Mouse (Mus musculus): ENCODE data around the gene 1110059E24Rik. TPM values are rescaled to one million over a fixed set of nuclear protein-coding genes. Genes with fewer than 3 reads are reported as not detected.

Gene 1110059E24Rik
- 17.6 and 19.6 TPM in 2 replicates for polyA plus RNA-seq (2016; fragmentation: Nextera tagmentation; extraction: Ambion mirVana)

DNA sequence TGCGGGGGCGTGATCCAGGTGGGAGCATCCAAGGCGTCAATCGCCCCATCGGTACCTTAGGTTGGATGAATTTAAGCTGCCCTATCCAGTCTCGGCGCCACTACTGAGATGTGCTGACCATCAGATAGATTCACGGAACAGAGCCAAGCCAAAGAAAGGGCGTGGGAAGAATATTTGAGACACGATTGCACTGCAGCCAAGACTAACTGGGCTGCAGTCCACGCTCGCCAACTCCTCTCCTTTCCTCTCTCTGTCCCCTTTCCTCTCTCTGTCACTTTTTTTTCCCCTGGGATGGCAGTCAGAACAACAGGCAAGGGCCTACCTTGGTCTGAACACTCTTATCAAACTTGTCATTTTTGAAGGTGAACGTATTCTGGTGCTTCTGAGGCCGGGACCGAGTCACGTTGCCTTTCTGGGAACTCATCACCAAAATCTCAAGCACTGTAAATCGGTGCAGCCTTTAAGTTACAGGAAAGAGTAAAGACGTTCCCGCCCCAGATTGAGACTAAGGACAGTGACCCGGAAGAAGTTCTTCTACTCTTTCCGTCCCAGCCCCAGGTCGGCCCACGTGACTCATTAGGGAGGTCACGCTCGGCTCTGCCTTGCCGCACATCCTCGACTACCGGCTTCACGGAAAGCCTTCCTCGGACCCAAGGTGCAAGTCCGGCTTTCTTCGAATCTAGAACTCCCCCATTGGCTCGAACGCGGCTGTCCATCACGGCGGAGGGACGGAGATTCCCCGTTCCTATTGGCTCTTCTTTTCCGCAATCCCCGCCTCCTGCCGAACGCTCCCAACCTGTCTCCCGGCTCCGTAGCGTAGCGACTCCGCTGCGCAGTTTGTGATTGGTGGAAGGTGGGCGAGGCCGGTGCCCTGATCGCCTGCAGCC, at the start of gene 1110059E24Rik:
1110059E24Rik (minus strand) TSS at position 692 of the 887 bp plus-strand sequence.
- peaks cover 40% of the 10 kb centered on the region for H3K4me1 ChIP-seq
- H3K36me3 ChIP-seq = no peaks in the 10 kb centered on the region
- peak within 1 kb of the TSS; percentile 96 for H3K4me2 ChIP-seq
- peak within 1 kb of the TSS; percentile 89 for H3K4me3 ChIP-seq
- H3K27me3 ChIP-seq (replicated peaks) = no peaks in the 10 kb centered on the region
- peak within 1 kb of the TSS; percentile 93 for H3K9ac ChIP-seq
- H3K27ac ChIP-seq = peak within 1 kb of the TSS; percentile 95
- no peaks in the 10 kb centered on the region for H3K9me3 ChIP-seq (replicated peaks)
- ATAC-seq = peak; percentile 99
- 4% methylated on average over 52 of the region's 52 CpGs for WGBS (ENCODE audit: insufficient replicate concordance)

DNA sequence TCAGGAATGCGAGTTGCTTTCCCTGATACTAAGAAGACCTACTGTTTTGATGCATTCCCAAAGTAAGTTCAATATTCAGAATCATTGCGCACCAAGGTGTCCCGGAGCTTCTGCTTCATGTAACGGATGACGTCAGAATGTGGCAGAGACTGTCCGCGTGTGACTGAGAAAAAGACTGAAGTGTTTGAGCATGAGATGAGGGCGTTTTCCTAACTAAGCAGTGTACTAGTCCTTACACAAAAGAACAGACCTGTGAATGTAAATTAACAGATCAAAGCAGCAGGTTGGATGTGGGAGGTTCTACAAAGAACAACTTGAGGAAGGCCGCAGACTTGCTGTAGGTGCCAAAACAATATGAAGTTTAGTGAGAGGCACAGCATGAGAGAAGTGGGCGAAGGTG, 28.2 kb upstream of the 1110059E24Rik start:
- no peak overlapping the region for H3K4me3 ChIP-seq
- peaks cover 29% of the 10 kb centered on the region for H3K36me3 ChIP-seq
- H3K4me2 ChIP-seq = no peak overlapping the region
- H3K4me1 ChIP-seq = no peaks in the 10 kb centered on the region
- H3K27ac ChIP-seq = no peak overlapping the region
- H3K27me3 ChIP-seq (replicated peaks) = no peaks in the 10 kb centered on the region
- ATAC-seq = no peak
- H3K9ac ChIP-seq = no peak overlapping the region
- no peaks in the 10 kb centered on the region for H3K9me3 ChIP-seq (replicated peaks)
- 85% methylated on average over 10 of the region's 10 CpGs for WGBS (ENCODE audit: insufficient replicate concordance)

DNA sequence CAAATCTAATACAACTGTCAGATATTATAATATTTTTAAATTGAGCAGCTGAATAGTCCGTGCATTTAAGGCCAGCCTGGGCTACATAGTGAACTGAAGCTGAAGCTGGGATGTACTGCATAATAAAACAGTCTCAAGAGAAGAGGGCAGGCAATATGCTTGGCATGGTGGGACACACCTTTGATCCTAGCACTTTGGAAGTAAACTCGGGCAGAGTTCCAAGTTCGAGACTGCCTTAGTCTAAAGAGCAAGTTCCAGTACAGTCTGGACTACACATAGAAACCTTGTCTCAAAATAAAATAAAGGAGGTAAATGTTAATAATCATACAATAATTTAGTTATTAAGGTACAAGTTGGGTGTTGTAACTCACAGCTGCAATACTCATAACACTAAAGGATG, 27.3 kb upstream of the 1110059E24Rik start:
- no peak overlapping the region for H3K9ac ChIP-seq

DNA sequence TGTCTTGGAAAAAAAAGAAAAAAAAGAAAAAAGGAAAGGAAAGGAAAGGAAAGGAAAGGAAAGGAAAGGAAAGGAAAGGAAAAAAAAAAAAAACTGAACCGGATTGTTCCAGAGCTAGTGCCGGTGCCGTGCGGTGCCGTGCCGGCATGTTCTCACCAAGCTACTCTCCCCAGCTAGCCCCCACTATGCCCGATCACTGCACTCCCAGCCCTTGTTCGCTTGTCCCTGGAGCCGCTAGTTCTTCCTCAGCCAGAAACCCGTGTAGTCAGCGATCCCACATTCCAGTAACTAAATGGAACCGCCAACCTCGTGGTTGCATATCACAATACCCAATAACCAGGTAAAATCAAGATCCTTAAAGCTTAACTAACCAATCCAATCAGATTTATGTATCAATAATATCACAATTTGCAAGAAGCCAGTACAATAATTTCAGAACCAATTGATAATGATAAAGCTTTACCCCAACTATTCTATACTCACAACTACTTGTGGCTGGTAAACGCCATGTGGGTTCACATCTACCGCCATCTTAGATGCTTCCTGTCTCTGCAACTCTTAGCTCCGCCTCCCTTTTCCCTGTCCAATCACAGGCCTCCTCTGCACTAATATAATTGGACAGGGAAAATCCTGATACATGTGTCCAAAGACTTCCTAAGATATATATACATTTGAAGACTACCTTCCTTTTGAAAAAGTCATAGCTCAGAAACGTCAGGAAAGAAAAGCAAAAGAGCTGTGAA, 21.7 kb upstream of the 1110059E24Rik start:
- WGBS (ENCODE audit: insufficient replicate concordance) = 90% methylated on average over 17 of the region's 17 CpGs
- peaks cover 8% of the 10 kb centered on the region; the same call in 1 of the 2 replicates for H3K4me1 ChIP-seq

More for the DNA sequence above, 27.3 kb upstream of the 1110059E24Rik start:
- ATAC-seq = no peak
- no peak overlapping the region for H3K4me3 ChIP-seq
- no peak overlapping the region for H3K4me2 ChIP-seq
- H3K27me3 ChIP-seq (replicated peaks) = no peaks in the 10 kb centered on the region
- H3K4me1 ChIP-seq = no peaks in the 10 kb centered on the region
- 85% methylated on average over 3 of the region's 3 CpGs for WGBS (ENCODE audit: insufficient replicate concordance)
- H3K9me3 ChIP-seq (replicated peaks) = no peaks in the 10 kb centered on the region
- H3K27ac ChIP-seq = no peak overlapping the region
- peaks cover 29% of the 10 kb centered on the region for H3K36me3 ChIP-seq

GRCm38 (mm10) chr19:21669650-21670049, 16.9 kb upstream of the 1110059E24Rik start:
- no peak overlapping the region for H3K4me3 ChIP-seq
- no peak overlapping the region for H3K9ac ChIP-seq
- no peaks in the 10 kb centered on the region for H3K27me3 ChIP-seq (replicated peaks)
- H3K4me2 ChIP-seq = no peak overlapping the region
- 87% methylated on average over 4 of the region's 4 CpGs for WGBS (ENCODE audit: insufficient replicate concordance)
- no peak overlapping the region for H3K27ac ChIP-seq
- no peaks in the 10 kb centered on the region for H3K9me3 ChIP-seq (replicated peaks)
- H3K36me3 ChIP-seq = no peaks in the 10 kb centered on the region
- ATAC-seq = no peak
- peaks cover 8% of the 10 kb centered on the region; the same call in 1 of the 2 replicates for H3K4me1 ChIP-seq

More for the DNA sequence above, 21.7 kb upstream of the 1110059E24Rik start:
- Histone ChIP-seq H3K9me3 (replicated peaks) (no peaks in the 10 kb centered on the region), H3K4me2 (no peak overlapping the region), H3K27me3 (replicated peaks) (no peaks in the 10 kb centered on the region), H3K4me3 (no peak overlapping the region), H3K9ac (no peak overlapping the region), H3K27ac (no peak overlapping the region), H3K36me3 (peaks cover 6% of the 10 kb centered on the region; the same call in 1 of the 2 replicates)
- ATAC-seq = no peak

DNA sequence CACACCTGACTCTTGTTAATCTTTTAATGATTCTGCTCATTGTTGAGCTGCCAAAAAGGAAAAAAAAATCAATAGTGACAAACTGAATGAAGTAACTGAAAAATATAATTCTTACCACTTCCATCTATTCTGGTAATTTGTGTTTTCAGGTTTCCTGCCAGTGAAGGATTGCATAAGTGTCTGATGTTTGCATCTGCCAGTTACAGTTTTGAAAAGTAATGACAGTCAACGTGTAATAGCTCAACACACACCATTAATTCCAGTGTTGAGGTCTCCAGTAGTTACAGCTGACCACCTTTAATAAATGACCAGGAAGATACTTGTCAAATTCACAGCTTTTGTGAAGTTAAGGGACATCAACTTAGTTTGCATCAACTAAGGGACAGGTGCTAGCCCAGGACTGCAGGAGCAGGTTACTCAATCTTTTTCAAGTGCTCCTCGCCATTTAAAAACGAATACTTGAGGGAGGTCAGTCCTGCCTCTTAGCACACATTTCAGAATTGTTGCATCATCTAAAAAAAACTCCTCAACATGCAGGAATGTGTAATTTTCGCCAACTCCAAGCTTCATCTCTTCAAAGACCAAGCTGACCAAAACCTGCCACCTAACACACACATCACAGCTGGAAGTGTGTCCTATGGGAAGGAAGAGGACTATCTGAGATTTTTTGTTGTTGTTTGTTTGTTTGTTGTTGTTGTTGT, 11.1 kb upstream of the 1110059E24Rik start:
- Histone ChIP-seq H3K4me2 (no peak overlapping the region), H3K36me3 (no peaks in the 10 kb centered on the region), H3K27me3 (replicated peaks) (no peaks in the 10 kb centered on the region), H3K27ac (no peak overlapping the region), H3K4me1 (0 out of 2 replicates have a peak, but pooled peaks cover 3% of the 10 kb centered on the region), H3K4me3 (no peak overlapping the region), H3K9ac (no peak overlapping the region), H3K9me3 (replicated peaks) (no peaks in the 10 kb centered on the region)
- 71% methylated on average over 4 of the region's 4 CpGs for WGBS (ENCODE audit: insufficient replicate concordance)
- no peak for ATAC-seq

- H3K4me1 ChIP-seq = peaks cover 6% of the 10 kb centered on the region; the same call in 1 of the 2 replicates
- no peak overlapping the region for H3K9ac ChIP-seq
- 80% methylated on average over 1 of the region's 1 CpGs for WGBS (ENCODE audit: insufficient replicate concordance)
- H3K4me2 ChIP-seq = no peak overlapping the region
- H3K4me3 ChIP-seq = no peak overlapping the region
- no peaks in the 10 kb centered on the region for H3K36me3 ChIP-seq
- H3K27me3 ChIP-seq (replicated peaks) = no peaks in the 10 kb centered on the region
- no peak for ATAC-seq
- no peaks in the 10 kb centered on the region for H3K9me3 ChIP-seq (replicated peaks)
- H3K27ac ChIP-seq = no peak overlapping the region
Observed at GRCm38 (mm10) chr19:21660734-21661133, 8.0 kb upstream of the 1110059E24Rik start.

DNA sequence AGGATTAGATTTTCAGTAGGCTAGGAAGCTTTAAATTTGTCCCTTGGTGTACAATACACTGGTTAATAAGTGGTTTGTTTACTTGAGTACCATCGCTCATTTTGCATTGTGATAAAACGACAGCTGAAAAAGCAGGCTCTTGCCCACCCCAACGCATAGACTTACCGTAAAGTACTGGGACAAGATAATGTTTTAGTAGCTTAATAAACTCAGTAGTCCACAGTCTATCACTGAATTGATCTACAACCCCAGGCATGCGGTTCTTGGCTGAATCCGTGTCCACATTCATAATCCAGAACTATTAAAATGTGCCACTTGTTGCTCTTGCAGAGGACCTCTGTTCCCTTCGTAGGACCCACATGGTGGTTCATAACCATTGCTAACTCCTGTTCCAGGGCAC, 2.0 kb upstream of the 1110059E24Rik start:
- peaks cover 37% of the 10 kb centered on the region for H3K4me1 ChIP-seq
- peak overlapping the region; percentile 89 for H3K4me3 ChIP-seq
- no peak for ATAC-seq
- H3K27ac ChIP-seq = no peak overlapping the region
- H3K9ac ChIP-seq = peak overlapping the region; percentile 2; the same call in 1 of the 2 replicates
- 57% methylated on average over 7 of the region's 7 CpGs for WGBS (ENCODE audit: insufficient replicate concordance)
- H3K9me3 ChIP-seq (replicated peaks) = no peaks in the 10 kb centered on the region
- H3K36me3 ChIP-seq = no peaks in the 10 kb centered on the region
- peak overlapping the region; percentile 96 for H3K4me2 ChIP-seq
- no peaks in the 10 kb centered on the region for H3K27me3 ChIP-seq (replicated peaks)

- no peaks in the 10 kb centered on the region for H3K9me3 ChIP-seq (replicated peaks)
- H3K9ac ChIP-seq = peak within 1 kb of the TSS; percentile 93
- H3K4me2 ChIP-seq = peak within 1 kb of the TSS; percentile 96
- no peaks in the 10 kb centered on the region for H3K27me3 ChIP-seq (replicated peaks)
- WGBS (ENCODE audit: insufficient replicate concordance) = under 1% methylated on average over 88 of the region's 105 CpGs
- H3K4me1 ChIP-seq = peaks cover 35% of the 10 kb centered on the region
- H3K4me3 ChIP-seq = peak within 1 kb of the TSS; percentile 89
- H3K36me3 ChIP-seq = no peaks in the 10 kb centered on the region
- ATAC-seq = peak; percentile 51
- peak within 1 kb of the TSS; percentile 95 for H3K27ac ChIP-seq
Observed at GRCm38 (mm10) chr19:21653172-21653981, 601 bp upstream of the 1110059E24Rik start, which contains the start of gene Abhd17b. Abhd17b (plus strand) TSS chr19:21653185.

DNA sequence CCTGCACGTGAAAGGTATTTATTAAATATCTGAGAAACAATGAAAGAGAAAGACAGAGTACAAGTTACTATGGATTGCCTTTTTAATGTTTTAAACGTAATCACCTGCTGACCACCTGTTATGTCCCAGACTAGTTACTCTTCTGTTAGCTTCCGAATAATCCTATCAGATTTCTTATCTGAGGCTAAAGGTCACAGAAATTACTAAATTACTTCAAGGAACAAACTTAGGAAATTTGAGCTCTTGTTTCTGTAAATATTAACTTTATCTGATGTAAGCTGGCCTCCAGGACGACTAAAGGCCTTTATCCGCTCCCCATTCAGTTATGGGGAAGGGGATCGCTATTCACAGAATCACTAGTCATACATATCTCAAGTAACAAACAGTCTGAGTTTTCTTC, 1.1 kb downstream of the 1110059E24Rik start:
- Histone ChIP-seq H3K4me1 (peaks cover 48% of the 10 kb centered on the region), H3K4me3 (peak overlapping the region; percentile 89), H3K27ac (no peak overlapping the region), H3K27me3 (replicated peaks) (no peaks in the 10 kb centered on the region), H3K9ac (peak overlapping the region; percentile 70), H3K36me3 (no peaks in the 10 kb centered on the region), H3K4me2 (peak overlapping the region; percentile 96), H3K9me3 (replicated peaks) (no peaks in the 10 kb centered on the region)
- ATAC-seq = no peak
- WGBS (ENCODE audit: insufficient replicate concordance) = 44% methylated on average over 6 of the region's 6 CpGs

GRCm38 (mm10) chr19:21646142-21646541, 6.6 kb downstream of the 1110059E24Rik start:
- Histone ChIP-seq H3K36me3 (no peaks in the 10 kb centered on the region), H3K27me3 (replicated peaks) (no peaks in the 10 kb centered on the region), H3K27ac (no peak overlapping the region), H3K4me2 (no peak overlapping the region), H3K4me1 (peaks cover 27% of the 10 kb centered on the region), H3K9me3 (replicated peaks) (no peaks in the 10 kb centered on the region), H3K4me3 (no peak overlapping the region), H3K9ac (no peak overlapping the region)
- ATAC-seq = no peak
- WGBS (ENCODE audit: insufficient replicate concordance) = 41% methylated on average over 6 of the region's 6 CpGs

All from liver, embryonic 12.5 days (tissue).